Mouse (Mus musculus) large intestine, adult 2 months (tissue): ENCODE data around the gene Pecr. TPM values are rescaled to one million over a fixed set of nuclear protein-coding genes. Genes with fewer than 3 reads are reported as not detected.

Source experiments
- DNase-seq: peaks from one replicate; pipeline ENCODE4 v3.0.0-alpha.2; 2012; ENCODE audit warnings: low read depth, low spot score
- WGBS: fragments of 180-500 bp; shearing (Covaris S2); methylation state at CpG from one replicate; pipeline ENCODE4 v1.1.7; 2018; 5-methylcytosine and 5-hydroxymethylcytosine counted together
- polyA plus RNA-seq: library from polyadenylated mRNA; depleted of rRNA; stranded (reverse); fragments of >200 nt; gene quantifications from 2 replicates; pipeline ENCODE4 v1.2.3, GENCODE M21; 2012; rRNA removed

Pecr gene
- polyA plus RNA-seq, 1 experiment = 13.0 TPM

GRCm38 (mm10) chr1:72211701-72212699, 72.1 kb downstream of the Pecr start, which contains the start of gene Mreg:
Mreg (minus strand) TSS chr1:72212307.
- DNase-seq = no peak

GRCm38 (mm10) chr1:72210803-72211679, 73.1 kb downstream of the Pecr start:
- DNase-seq = no peak
- 24% methylated on average over 17 of the region's 17 CpGs for WGBS

More at GRCm38 (mm10) chr1:72211701-72212699, 72.1 kb downstream of the Pecr start, which contains the start of gene Mreg:
- WGBS = 1% methylated on average over 86 of the region's 89 CpGs

Other genes with a start within 250 kb of the Pecr start
- gene Mreg, start 72.0 kb downstream of the Pecr start, polyA plus RNA-seq = 11.3 and 11.9 TPM in 2 replicates
- 0.03 and 0.14 TPM in 2 replicates for gene Tmem169, start 55 bp upstream of the Pecr start, polyA plus RNA-seq
- 2.1 TPM in 2 replicates for gene Xrcc5, start 23.1 kb upstream of the Pecr start, polyA plus RNA-seq